Mouse (Mus musculus): ENCODE results near the gene Kcnq4. TPM values are rescaled to one million over a fixed set of nuclear protein-coding genes. Genes with fewer than 3 reads are reported as not detected.

Gene Kcnq4
- polyA plus RNA-seq, 1 experiment from 2014 or later, result 0.54 TPM

GRCm38 (mm10) chr4:120732737-120733136 is 15.7 kb downstream of the Kcnq4 start:
- no peak for ATAC-seq (ENCODE audit: insufficient number of reproducible peaks, insufficient read depth, low FRiP score, low read depth)
- peaks cover 14 to 18% of the 10 kb centered on the region in 2 experiments for H3K4me1 ChIP-seq (ENCODE audit: control insufficient read depth in 2 of 2, insufficient read depth in 2 of 2, low read length in 2 of 2)
- no peak overlapping the region for H3K4me3 ChIP-seq (ENCODE audit: control insufficient read depth in 1 of 2, insufficient read depth in 1 of 2, low read depth in 1 of 2, low read length in 2 of 2)
- no peaks in the 10 kb centered on the region for H3K36me3 ChIP-seq (ENCODE audit: control insufficient read depth, insufficient read depth, low read length)
- H3K9ac ChIP-seq (ENCODE audit: low read length), result no peak overlapping the region
- H3K27ac ChIP-seq (replicated peaks in 1 of 2; ENCODE audit: control insufficient read depth in 1 of 2, insufficient read depth in 1 of 2, low read depth in 2 of 2, low read length in 2 of 2), result no peak overlapping the region
- H3K27me3 ChIP-seq (ENCODE audit: control insufficient read depth, insufficient read depth, low read length), result peaks cover 28% of the 10 kb centered on the region
- H3K4me2 ChIP-seq (ENCODE audit: low read length), result no peak overlapping the region
- H3K9me3 ChIP-seq (ENCODE audit: control insufficient read depth, low read length), result no peaks in the 10 kb centered on the region
- 89% methylated on average over 6 of the region's 6 CpGs for WGBS

- Histone ChIP-seq H3K4me1 (ENCODE audit: control insufficient read depth in 2 of 2, insufficient read depth in 2 of 2, low read length in 2 of 2) (peaks cover 18 to 20% of the 10 kb centered on the region in 2 experiments), H3K36me3 (ENCODE audit: control insufficient read depth, insufficient read depth, low read length) (no peaks in the 10 kb centered on the region), H3K4me2 (ENCODE audit: low read length) (peak overlapping the region; percentile 93), H3K9ac (ENCODE audit: low read length) (peak overlapping the region; percentile 70), H3K27me3 (ENCODE audit: control insufficient read depth, insufficient read depth, low read length) (peaks cover 21% of the 10 kb centered on the region), H3K4me3 (ENCODE audit: control insufficient read depth in 1 of 2, insufficient read depth in 1 of 2, low read depth in 1 of 2, low read length in 2 of 2) (peak overlapping the region; percentile 51 to 55), H3K9me3 (ENCODE audit: control insufficient read depth, low read length) (no peaks in the 10 kb centered on the region), H3K27ac (replicated peaks in 1 of 2; ENCODE audit: control insufficient read depth in 1 of 2, insufficient read depth in 1 of 2, low read depth in 2 of 2, low read length in 2 of 2) (no peak overlapping the region)
- under 1% methylated on average over 40 of the region's 40 CpGs for WGBS
- ATAC-seq (ENCODE audit: insufficient number of reproducible peaks, insufficient read depth, low FRiP score, low read depth), result peak; percentile 84
Measured at GRCm38 (mm10) chr4:120731030-120731644, 17.3 kb downstream of the Kcnq4 start.

- H3K9ac ChIP-seq (ENCODE audit: low read length), result peak overlapping the region; percentile 70; the same call in 1 of the 2 replicates
- H3K9me3 ChIP-seq (ENCODE audit: control insufficient read depth, low read length), result no peaks in the 10 kb centered on the region
- ATAC-seq (ENCODE audit: insufficient number of reproducible peaks, insufficient read depth, low FRiP score, low read depth), result no peak
- H3K27ac ChIP-seq (replicated peaks in 1 of 2; ENCODE audit: control insufficient read depth in 1 of 2, insufficient read depth in 1 of 2, low read depth in 2 of 2, low read length in 2 of 2), result no peak overlapping the region
- no peaks in the 10 kb centered on the region for H3K36me3 ChIP-seq (ENCODE audit: control insufficient read depth, insufficient read depth, low read length)
- peaks cover 21% of the 10 kb centered on the region for H3K27me3 ChIP-seq (ENCODE audit: control insufficient read depth, insufficient read depth, low read length)
- H3K4me1 ChIP-seq (ENCODE audit: control insufficient read depth in 2 of 2, insufficient read depth in 2 of 2, low read length in 2 of 2), result peaks cover 23 to 26% of the 10 kb centered on the region in 2 experiments
- H3K4me3 ChIP-seq (ENCODE audit: control insufficient read depth in 1 of 2, insufficient read depth in 1 of 2, low read depth in 1 of 2, low read length in 2 of 2), result peak overlapping the region; percentile 51 to 55
- 27% methylated on average over 6 of the region's 6 CpGs for whole genome bisulfite sequencing
- peak overlapping the region; percentile 93 for H3K4me2 ChIP-seq (ENCODE audit: low read length)
Measured at GRCm38 (mm10) chr4:120730574-120730973, 17.8 kb downstream of the Kcnq4 start.

GRCm38 (mm10) chr4:120730146-120730545 is 18.3 kb downstream of the Kcnq4 start:
- no peak overlapping the region for H3K27ac ChIP-seq (replicated peaks in 1 of 2; ENCODE audit: control insufficient read depth in 1 of 2, insufficient read depth in 1 of 2, low read depth in 2 of 2, low read length in 2 of 2)
- H3K27me3 ChIP-seq (ENCODE audit: control insufficient read depth, insufficient read depth, low read length), result peaks cover 21% of the 10 kb centered on the region
- H3K4me2 ChIP-seq (ENCODE audit: low read length), result no peak overlapping the region; the same call in 1 of the 2 replicates
- peaks cover 27 to 28% of the 10 kb centered on the region in 2 experiments for H3K4me1 ChIP-seq (ENCODE audit: control insufficient read depth in 2 of 2, insufficient read depth in 2 of 2, low read length in 2 of 2)
- no peak overlapping the region for H3K9ac ChIP-seq (ENCODE audit: low read length)
- no peak overlapping the region for H3K4me3 ChIP-seq (ENCODE audit: control insufficient read depth in 1 of 2, insufficient read depth in 1 of 2, low read depth in 1 of 2, low read length in 2 of 2)
- WGBS, result 52% methylated on average over 6 of the region's 6 CpGs
- H3K36me3 ChIP-seq (ENCODE audit: control insufficient read depth, insufficient read depth, low read length), result no peaks in the 10 kb centered on the region
- ATAC-seq (ENCODE audit: insufficient number of reproducible peaks, insufficient read depth, low FRiP score, low read depth), result no peak
- H3K9me3 ChIP-seq (ENCODE audit: control insufficient read depth, low read length), result no peaks in the 10 kb centered on the region

GRCm38 (mm10) chr4:120729441-120729840 is 19.0 kb downstream of the Kcnq4 start:
- peaks cover 18% of the 10 kb centered on the region for H3K27me3 ChIP-seq (ENCODE audit: control insufficient read depth, insufficient read depth, low read length)
- ATAC-seq (ENCODE audit: insufficient number of reproducible peaks, insufficient read depth, low FRiP score, low read depth), result no peak
- no peak overlapping the region for H3K9ac ChIP-seq (ENCODE audit: low read length)
- 49% methylated on average over 6 of the region's 6 CpGs for WGBS
- H3K4me3 ChIP-seq (ENCODE audit: control insufficient read depth in 1 of 2, insufficient read depth in 1 of 2, low read depth in 1 of 2, low read length in 2 of 2), result no peak overlapping the region
- H3K36me3 ChIP-seq (ENCODE audit: control insufficient read depth, insufficient read depth, low read length), result no peaks in the 10 kb centered on the region
- H3K9me3 ChIP-seq (ENCODE audit: control insufficient read depth, low read length), result no peaks in the 10 kb centered on the region
- H3K4me2 ChIP-seq (ENCODE audit: low read length), result no peak overlapping the region
- H3K27ac ChIP-seq (replicated peaks in 1 of 2; ENCODE audit: control insufficient read depth in 1 of 2, insufficient read depth in 1 of 2, low read depth in 2 of 2, low read length in 2 of 2), result no peak overlapping the region
- peaks cover 27 to 29% of the 10 kb centered on the region in 2 experiments for H3K4me1 ChIP-seq (ENCODE audit: control insufficient read depth in 2 of 2, insufficient read depth in 2 of 2, low read length in 2 of 2)

GRCm38 (mm10) chr4:120727842-120728241 is 20.6 kb downstream of the Kcnq4 start:
- ATAC-seq (ENCODE audit: insufficient number of reproducible peaks, insufficient read depth, low FRiP score, low read depth), result no peak
- H3K27me3 ChIP-seq (ENCODE audit: control insufficient read depth, insufficient read depth, low read length), result peaks cover 14% of the 10 kb centered on the region

GRCm38 (mm10) chr4:120726174-120726573 is 22.2 kb downstream of the Kcnq4 start:
- H3K4me2 ChIP-seq (ENCODE audit: low read length), result no peak overlapping the region

More at GRCm38 (mm10) chr4:120727842-120728241, 20.6 kb downstream of the Kcnq4 start:
- Histone ChIP-seq H3K4me1 (ENCODE audit: control insufficient read depth in 2 of 2, insufficient read depth in 2 of 2, low read length in 2 of 2) (peaks cover 27 to 29% of the 10 kb centered on the region in 2 experiments), H3K4me3 (ENCODE audit: control insufficient read depth in 1 of 2, insufficient read depth in 1 of 2, low read depth in 1 of 2, low read length in 2 of 2) (no peak overlapping the region), H3K9ac (ENCODE audit: low read length) (no peak overlapping the region), H3K36me3 (ENCODE audit: control insufficient read depth, insufficient read depth, low read length) (no peaks in the 10 kb centered on the region), H3K4me2 (ENCODE audit: low read length) (no peak overlapping the region), H3K27ac (replicated peaks in 1 of 2; ENCODE audit: control insufficient read depth in 1 of 2, insufficient read depth in 1 of 2, low read depth in 2 of 2, low read length in 2 of 2) (no peak overlapping the region), H3K9me3 (ENCODE audit: control insufficient read depth, low read length) (no peaks in the 10 kb centered on the region)
- 47% methylated on average over 11 of the region's 11 CpGs for WGBS

More at GRCm38 (mm10) chr4:120726174-120726573, 22.2 kb downstream of the Kcnq4 start:
- no peak overlapping the region for H3K9ac ChIP-seq (ENCODE audit: low read length)
- no peak overlapping the region; a peak in 1 of 4 replicates for H3K27ac ChIP-seq (replicated peaks in 1 of 2; ENCODE audit: control insufficient read depth in 1 of 2, insufficient read depth in 1 of 2, low read depth in 2 of 2, low read length in 2 of 2)
- no peak; the same call in 1 of the 2 replicates for ATAC-seq (ENCODE audit: insufficient number of reproducible peaks, insufficient read depth, low FRiP score, low read depth)
- WGBS, result 65% methylated on average over 4 of the region's 4 CpGs
- no peaks in the 10 kb centered on the region for H3K36me3 ChIP-seq (ENCODE audit: control insufficient read depth, insufficient read depth, low read length)
- peaks cover 21 to 26% of the 10 kb centered on the region in 2 experiments for H3K4me1 ChIP-seq (ENCODE audit: control insufficient read depth in 2 of 2, insufficient read depth in 2 of 2, low read length in 2 of 2)
- no peaks in the 10 kb centered on the region for H3K9me3 ChIP-seq (ENCODE audit: control insufficient read depth, low read length)
- no peaks in the 10 kb centered on the region for H3K27me3 ChIP-seq (ENCODE audit: control insufficient read depth, insufficient read depth, low read length)
- H3K4me3 ChIP-seq (ENCODE audit: control insufficient read depth in 1 of 2, insufficient read depth in 1 of 2, low read depth in 1 of 2, low read length in 2 of 2), result no peak overlapping the region
